Mouse (Mus musculus): ENCODE data around the gene 4930503E14Rik. TPM values are rescaled to one million over a fixed set of nuclear protein-coding genes. Genes with fewer than 3 reads are reported as not detected.
"Not testable (repeated sequence)": the region's sequence is repeated elsewhere in the genome, so short reads cannot be mapped to it uniquely, and the experiment has no call there.

Gene 4930503E14Rik
- total RNA-seq (2014; rRNA removed), result not detected in 2 replicates
- polyA plus RNA-seq (2012; rRNA removed), result not detected in 2 replicates

DNA sequence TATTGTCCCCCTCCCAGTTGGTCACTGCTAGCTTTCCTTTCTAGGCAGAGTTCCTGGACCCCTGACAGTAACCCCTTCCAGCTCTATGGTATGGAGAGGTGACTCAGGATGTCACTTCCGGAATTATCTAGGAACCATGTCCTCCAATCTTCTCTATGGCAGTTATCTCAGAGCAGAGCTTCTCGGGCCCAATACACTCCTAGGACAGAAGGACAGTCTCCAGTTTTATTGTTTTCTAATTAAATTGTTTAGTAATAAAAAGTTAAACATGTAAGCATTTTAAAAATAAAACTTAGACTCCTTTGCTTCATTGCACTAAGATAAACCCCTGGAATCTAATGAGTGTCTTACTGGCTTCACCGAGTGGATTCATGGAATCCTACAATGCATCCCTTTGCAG, at the start of gene 4930503E14Rik:
Gene 4930503E14Rik (minus strand): TSS at position 101 of the 400 bp plus-strand sequence.
- not testable (repeated sequence) for H3K4me1 ChIP-seq (ENCODE audit: control insufficient read depth, insufficient read depth, low read length); DNase-seq (ENCODE audit: extremely low read depth, low read depth, low spot score); H3K27ac ChIP-seq (replicated peaks; ENCODE audit: insufficient read depth, low read depth, low read length); H3K27me3 ChIP-seq (ENCODE audit: control insufficient read depth, insufficient read depth, low read length); H3K9ac ChIP-seq (ENCODE audit: low read depth, low read length); H3K36me3 ChIP-seq (ENCODE audit: control insufficient read depth, insufficient read depth, low read length); H3K4me3 ChIP-seq (ENCODE audit: insufficient read depth, low read depth, low read length); H3K79me2 ChIP-seq (ENCODE audit: control insufficient read depth, insufficient read depth, low read length)
- 79% methylated on average over 3 of the region's 3 CpGs for WGBS

DNA sequence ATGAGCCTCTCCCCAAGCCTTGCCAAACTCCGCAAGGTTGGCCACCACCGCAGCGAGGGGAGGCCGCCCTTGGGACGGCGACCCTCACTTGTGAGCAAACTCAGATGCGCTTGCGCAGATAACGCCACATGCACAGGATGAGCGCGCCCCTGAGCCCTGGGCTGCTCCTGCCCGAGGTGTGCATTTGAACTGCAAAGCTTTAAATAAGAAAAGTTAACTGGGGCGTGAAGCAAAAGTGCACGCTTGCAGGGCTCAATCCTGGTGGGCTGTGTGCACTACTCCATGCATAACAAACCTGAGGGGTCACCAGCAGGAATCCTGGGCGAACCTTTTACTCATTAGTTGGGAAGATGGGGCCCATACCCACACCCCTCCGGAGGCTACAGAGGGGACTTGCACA, 35.0 kb upstream of the 4930503E14Rik start:
- Histone ChIP-seq H3K79me2 (ENCODE audit: control insufficient read depth, insufficient read depth, low read length) (no peaks in the 10 kb centered on the region), H3K4me1 (ENCODE audit: control insufficient read depth, insufficient read depth, low read length) (no peaks in the 10 kb centered on the region), H3K36me3 (ENCODE audit: control insufficient read depth, insufficient read depth, low read length) (no peaks in the 10 kb centered on the region), H3K27me3 (ENCODE audit: control insufficient read depth, insufficient read depth, low read length) (no peaks in the 10 kb centered on the region), H3K9ac (ENCODE audit: low read depth, low read length) (no peak overlapping the region), H3K27ac (replicated peaks; ENCODE audit: insufficient read depth, low read depth, low read length) (no peak overlapping the region), H3K4me3 (ENCODE audit: insufficient read depth, low read depth, low read length) (no peak overlapping the region)
- DNase-seq (ENCODE audit: extremely low read depth, low read depth, low spot score), result no peak
- TF ChIP-seq POLR2A (IDR thresholded peaks at IDR 0.05; ENCODE audit: extremely low read depth, insufficient read depth, low read length) (no peak), CTCF (IDR thresholded peaks at IDR 0.05; ENCODE audit: low read depth, low read length) (no peak)
- WGBS, result 86% methylated on average over 16 of the region's 16 CpGs

DNA sequence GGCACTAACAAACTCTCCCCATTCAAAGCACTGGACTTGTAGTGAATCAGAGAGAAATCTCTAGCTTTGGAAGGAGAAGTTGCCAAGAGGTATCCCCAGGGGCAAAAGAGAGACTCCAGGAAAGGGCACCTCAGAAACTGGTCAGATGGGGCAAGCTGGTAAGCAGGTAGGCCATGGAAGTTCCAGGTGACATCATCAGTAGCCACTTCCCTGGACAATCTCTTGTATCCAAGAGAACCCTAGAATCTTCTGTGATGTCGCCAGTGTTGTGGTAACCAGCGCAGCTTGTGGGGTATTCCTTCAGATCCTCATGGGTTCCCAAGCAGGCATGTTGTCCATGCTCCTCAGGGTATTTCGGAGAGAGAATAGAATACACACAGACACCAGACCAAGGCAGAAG, 15.7 kb downstream of the 4930503E14Rik start, which contains the start of gene Gm8212:
Gene Gm8212 (plus strand): TSS at position 301 of the 400 bp plus-strand sequence.
- H3K79me2 ChIP-seq (ENCODE audit: control insufficient read depth, insufficient read depth, low read length); H3K36me3 ChIP-seq (ENCODE audit: control insufficient read depth, insufficient read depth, low read length); H3K4me3 ChIP-seq (ENCODE audit: insufficient read depth, low read depth, low read length); H3K4me1 ChIP-seq (ENCODE audit: control insufficient read depth, insufficient read depth, low read length); H3K27ac ChIP-seq (replicated peaks; ENCODE audit: insufficient read depth, low read depth, low read length); H3K9ac ChIP-seq (ENCODE audit: low read depth, low read length); DNase-seq (ENCODE audit: extremely low read depth, low read depth, low spot score); H3K27me3 ChIP-seq (ENCODE audit: control insufficient read depth, insufficient read depth, low read length): not testable (repeated sequence)
- 84% methylated on average over 3 of the region's 3 CpGs for WGBS

DNA sequence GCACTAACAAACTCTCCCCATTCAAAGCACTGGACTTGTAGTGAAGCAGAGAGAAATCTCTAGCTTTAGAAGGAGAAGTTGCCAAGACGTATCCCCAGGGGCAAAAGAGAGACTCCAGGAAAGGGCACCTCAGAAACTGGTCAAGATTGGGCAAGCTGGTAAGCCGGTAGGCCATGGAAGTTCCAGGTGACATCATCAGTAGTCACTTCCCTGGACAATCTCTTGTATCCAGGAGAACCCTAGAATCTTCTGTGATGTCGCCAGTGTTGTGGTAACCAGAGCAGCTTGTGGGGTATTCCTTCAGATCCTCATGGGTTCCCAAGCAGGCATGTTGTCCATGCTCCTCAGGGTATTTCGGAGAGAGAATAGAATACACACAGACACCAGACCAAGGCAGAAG, 89.5 kb downstream of the 4930503E14Rik start, which contains the start of gene Gm3327:
Gene Gm3327 (plus strand): TSS at position 301 of the 400 bp plus-strand sequence.
- WGBS, result 89% methylated on average over 4 of the region's 4 CpGs
- H3K4me1 ChIP-seq (ENCODE audit: control insufficient read depth, insufficient read depth, low read length); H3K36me3 ChIP-seq (ENCODE audit: control insufficient read depth, insufficient read depth, low read length); H3K27ac ChIP-seq (replicated peaks; ENCODE audit: insufficient read depth, low read depth, low read length); H3K79me2 ChIP-seq (ENCODE audit: control insufficient read depth, insufficient read depth, low read length); H3K9ac ChIP-seq (ENCODE audit: low read depth, low read length); H3K4me3 ChIP-seq (ENCODE audit: insufficient read depth, low read depth, low read length); DNase-seq (ENCODE audit: extremely low read depth, low read depth, low spot score); H3K27me3 ChIP-seq (ENCODE audit: control insufficient read depth, insufficient read depth, low read length): not testable (repeated sequence)

Other genes starting within 250 kb of the 4930503E14Rik start
- gene Ang6, start 211.0 kb downstream of the 4930503E14Rik start, total RNA-seq (2014; rRNA removed), result not detected in 2 replicates
- not detected in 2 replicates for gene Ang6, start 211.0 kb downstream of the 4930503E14Rik start, polyA plus RNA-seq (2012; rRNA removed)
- gene Ear2, start 110.6 kb downstream of the 4930503E14Rik start, total RNA-seq (2014; rRNA removed), result 7.0 and 9.2 TPM in 2 replicates
- 4.1 and 11.5 TPM in 2 replicates for gene Ear2, start 110.6 kb downstream of the 4930503E14Rik start, polyA plus RNA-seq (2012; rRNA removed)
- not detected in 2 replicates for gene Gm3327, start 89.4 kb downstream of the 4930503E14Rik start, total RNA-seq (2014; rRNA removed)
- not detected in 2 replicates for gene Gm3327, start 89.4 kb downstream of the 4930503E14Rik start, polyA plus RNA-seq (2012; rRNA removed)
- not detected in 2 replicates for gene Gm8212, start 15.6 kb downstream of the 4930503E14Rik start, total RNA-seq (2014; rRNA removed)
- not detected in 2 replicates for gene Gm8212, start 15.6 kb downstream of the 4930503E14Rik start, polyA plus RNA-seq (2012; rRNA removed)
- gene Gm8220, start 72.3 kb upstream of the 4930503E14Rik start, total RNA-seq (2014; rRNA removed), result not detected in 2 replicates
- not detected in 2 replicates for gene Gm8220, start 72.3 kb upstream of the 4930503E14Rik start, polyA plus RNA-seq (2012; rRNA removed)
- not detected in 2 replicates for gene Gm5930, start 125.3 kb upstream of the 4930503E14Rik start, total RNA-seq (2014; rRNA removed)
- gene Gm5930, start 125.3 kb upstream of the 4930503E14Rik start, polyA plus RNA-seq (2012; rRNA removed), result not detected in 2 replicates
- gene Gm8229, start 152.1 kb upstream of the 4930503E14Rik start, total RNA-seq (2014; rRNA removed), result not detected in 2 replicates
- gene Gm8229, start 152.1 kb upstream of the 4930503E14Rik start, polyA plus RNA-seq (2012; rRNA removed), result not detected in 2 replicates
- gene Gm3371, start 197.4 kb upstream of the 4930503E14Rik start, total RNA-seq (2014; rRNA removed), result not detected in 2 replicates
- not detected in 2 replicates for gene Gm3371, start 197.4 kb upstream of the 4930503E14Rik start, polyA plus RNA-seq (2012; rRNA removed)
- gene Gm8232, start 220.4 kb upstream of the 4930503E14Rik start, total RNA-seq (2014; rRNA removed), result not detected in 2 replicates
- gene Gm8232, start 220.4 kb upstream of the 4930503E14Rik start, polyA plus RNA-seq (2012; rRNA removed), result not detected in 2 replicates